Mouse (Mus musculus) intestine, embryonic 16.5 days (tissue): ENCODE data around the gene Gm28305. TPM values are rescaled to one million over a fixed set of nuclear protein-coding genes. Genes with fewer than 3 reads are reported as not detected.

Source experiments
- ATAC-seq: fragments of 200-750 bp; cut with Nextera tagmentation; 2 replicates; pipeline ENCODE4 v1.8.0; 2017; ENCODE audit warnings: moderate TSS enrichment, moderate library complexity
- H3K27ac ChIP-seq: fragments of 300-500 bp; sonication (generic); 2 replicates; pipeline ENCODE4 v1.5.1; 2014; ENCODE audit warnings: mild to moderate bottlenecking, low read length
- H3K27me3 ChIP-seq: fragments of 300-500 bp; sonication (generic); replicated peaks from 2 replicates; pipeline ENCODE4 v1.6.1; 2014; ENCODE audit warnings: low read length, control low read depth, mixed read lengths; ENCODE audit not compliant: control insufficient read depth, insufficient read depth
- H3K36me3 ChIP-seq: fragments of 300-500 bp; sonication (generic); 2 replicates; pipeline ENCODE4 v1.6.1; 2014; ENCODE audit warnings: low read length, control low read depth; ENCODE audit not compliant: control insufficient read depth, insufficient read depth
- H3K4me1 ChIP-seq: fragments of 300-500 bp; sonication (generic); 2 replicates; pipeline ENCODE4 v1.6.1; 2014; ENCODE audit warnings: low read length, control low read depth, mixed read lengths; ENCODE audit not compliant: control insufficient read depth, insufficient read depth
- H3K4me2 ChIP-seq: fragments of 300-500 bp; sonication (generic); 2 replicates; pipeline ENCODE4 v1.6.1; 2014; ENCODE audit warnings: low read depth, low read length, control low read depth
- H3K4me3 ChIP-seq: fragments of 300-500 bp; sonication (generic); 2 replicates; pipeline ENCODE4 v1.5.1; 2014; ENCODE audit warnings: mild to moderate bottlenecking, low read length
- H3K9ac ChIP-seq: fragments of 300-500 bp; sonication (generic); 2 replicates; pipeline ENCODE4 v1.6.1; 2014; ENCODE audit warnings: low read depth, low read length
- H3K9me3 ChIP-seq: fragments of 300-500 bp; sonication (generic); 2 replicates; pipeline ENCODE4 v1.6.1; 2016; ENCODE audit warnings: low read length, control low read depth; ENCODE audit not compliant: control insufficient read depth
- WGBS: fragments of 180-500 bp; shearing (Covaris S2); extraction: QIAGEN DNeasy Blood & Tissue Kit; methylation state at CpG from one replicate; pipeline ENCODE4 v1.1.7; 2014; 5-methylcytosine and 5-hydroxymethylcytosine counted together
- polyA plus RNA-seq: library from polyadenylated mRNA; unstranded; fragments of >200 nt; fragmentation: Nextera tagmentation; extraction: Ambion mirVana; gene quantifications from 2 replicates; pipeline ENCODE4 v1.2.1, GENCODE M21; 2015

The Gm28305 gene
- polyA plus RNA-seq, 1 experiment from 2014 or later: not detected

DNA sequence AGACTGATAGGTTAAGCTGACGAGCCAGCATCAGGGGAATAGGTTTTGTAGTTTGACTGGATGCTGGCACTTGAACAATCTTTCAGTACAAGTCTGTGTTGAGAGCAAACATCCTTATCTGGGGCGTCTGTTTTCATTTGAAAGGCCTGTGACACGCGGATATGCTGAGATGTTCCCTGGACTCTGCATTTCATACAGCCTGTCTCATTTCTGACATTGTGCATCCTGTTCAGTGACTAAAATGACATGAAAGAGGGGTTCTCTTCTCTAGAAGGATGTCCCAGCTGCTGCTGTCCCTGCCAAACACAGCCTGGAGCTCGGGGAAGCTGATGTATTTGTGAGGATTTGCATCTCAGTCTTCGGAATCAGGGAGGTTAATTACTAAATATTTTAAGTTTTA lies 67.0 kb downstream of the Gm28305 start:
- 53% methylated on average over 6 of the region's 6 CpGs for WGBS
- no peak overlapping the region for H3K4me2 ChIP-seq
- H3K27ac ChIP-seq: no peak overlapping the region
- H3K9ac ChIP-seq: no peak overlapping the region
- no peaks in the 10 kb centered on the region for H3K27me3 ChIP-seq
- H3K4me3 ChIP-seq: no peak overlapping the region
- no peak for ATAC-seq
- H3K4me1 ChIP-seq: no peaks in the 10 kb centered on the region
- no peaks in the 10 kb centered on the region for H3K9me3 ChIP-seq
- no peaks in the 10 kb centered on the region for H3K36me3 ChIP-seq

DNA sequence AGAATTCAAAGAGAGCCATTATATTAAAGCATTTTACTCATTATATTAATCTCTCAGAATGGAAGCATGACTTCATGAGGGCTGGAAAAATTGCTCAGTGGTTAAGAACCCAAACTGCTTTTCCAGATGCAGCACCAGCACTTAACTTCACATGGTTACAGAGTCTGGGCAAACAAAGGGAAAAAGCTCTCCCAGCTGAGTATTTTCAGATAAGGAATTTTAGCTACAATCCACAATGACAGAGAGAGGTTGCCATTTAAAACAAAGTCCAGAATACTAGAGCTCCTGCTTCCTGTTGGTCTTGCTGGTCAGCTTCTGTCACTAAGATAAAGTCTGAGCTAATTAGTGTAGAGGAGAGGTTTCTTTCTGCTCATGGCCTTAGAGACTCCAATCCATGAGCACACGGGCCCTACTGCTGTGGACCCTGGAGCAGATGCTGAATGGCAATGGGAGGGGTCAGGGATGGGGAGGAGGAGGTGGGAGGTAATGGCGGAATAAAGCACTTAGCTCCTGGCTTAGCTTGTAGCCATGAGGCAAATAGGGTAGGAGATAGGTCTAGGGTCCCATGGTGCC lies 68.2 kb downstream of the Gm28305 start:
- Histone ChIP-seq H3K4me1 (no peaks in the 10 kb centered on the region), H3K27ac (no peak overlapping the region), H3K36me3 (no peaks in the 10 kb centered on the region), H3K9ac (no peak overlapping the region), H3K27me3 (no peaks in the 10 kb centered on the region), H3K4me3 (no peak overlapping the region), H3K9me3 (no peaks in the 10 kb centered on the region), H3K4me2 (no peak overlapping the region)
- no peak for ATAC-seq
- 60% methylated on average over 2 of the region's 2 CpGs for WGBS

DNA sequence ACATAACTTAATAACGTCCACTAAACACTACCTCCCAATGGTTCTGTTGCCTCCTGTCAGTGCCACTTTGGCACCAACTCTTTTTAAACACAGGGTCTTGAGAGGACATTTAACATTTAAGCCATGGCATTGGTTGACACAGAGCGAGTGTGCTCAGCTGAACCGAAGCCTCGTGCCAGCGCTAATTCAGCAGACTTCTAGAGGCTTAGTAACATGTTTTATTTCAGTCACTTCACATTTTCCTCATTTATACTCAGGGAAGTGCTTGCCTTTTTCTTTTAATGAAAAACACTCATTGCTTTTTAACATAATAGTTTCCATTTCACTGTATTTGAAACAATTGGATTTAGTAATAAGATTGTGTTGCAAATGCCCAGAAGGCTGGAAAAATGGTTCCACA lies 68.7 kb downstream of the Gm28305 start:
- WGBS: 93% methylated on average over 5 of the region's 5 CpGs
- no peaks in the 10 kb centered on the region for H3K36me3 ChIP-seq

DNA sequence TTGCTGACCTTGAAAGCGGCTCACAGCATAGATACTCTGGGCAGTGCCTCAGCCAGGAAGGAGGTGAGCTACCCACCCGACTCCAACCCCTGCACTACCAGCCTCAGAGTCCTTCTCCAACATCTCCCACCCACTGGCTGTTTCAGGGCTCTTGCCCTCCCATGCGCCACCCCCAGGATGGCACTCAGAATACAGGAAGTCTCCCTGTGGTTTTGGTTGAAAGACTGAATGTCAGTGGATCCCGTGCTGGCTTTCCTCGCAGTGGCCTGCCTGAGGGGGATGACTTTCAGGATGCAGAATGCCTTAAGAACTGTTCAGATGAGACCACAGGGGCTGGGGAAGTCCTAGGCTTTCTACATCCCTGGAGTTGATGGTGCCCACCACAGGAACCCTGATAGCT lies 82.6 kb downstream of the Gm28305 start:
- Histone ChIP-seq H3K4me1 (no peaks in the 10 kb centered on the region), H3K4me2 (no peak overlapping the region), H3K36me3 (no peaks in the 10 kb centered on the region), H3K9me3 (no peaks in the 10 kb centered on the region), H3K27ac (no peak overlapping the region), H3K4me3 (no peak overlapping the region), H3K27me3 (no peaks in the 10 kb centered on the region), H3K9ac (no peak overlapping the region)
- 72% methylated on average over 5 of the region's 5 CpGs for WGBS
- ATAC-seq: no peak

More for the DNA sequence above, 68.7 kb downstream of the Gm28305 start:
- Histone ChIP-seq H3K9me3 (no peaks in the 10 kb centered on the region), H3K27me3 (no peaks in the 10 kb centered on the region), H3K4me1 (no peaks in the 10 kb centered on the region), H3K27ac (no peak overlapping the region), H3K4me3 (no peak overlapping the region), H3K9ac (no peak overlapping the region), H3K4me2 (no peak overlapping the region)
- ATAC-seq: no peak

DNA sequence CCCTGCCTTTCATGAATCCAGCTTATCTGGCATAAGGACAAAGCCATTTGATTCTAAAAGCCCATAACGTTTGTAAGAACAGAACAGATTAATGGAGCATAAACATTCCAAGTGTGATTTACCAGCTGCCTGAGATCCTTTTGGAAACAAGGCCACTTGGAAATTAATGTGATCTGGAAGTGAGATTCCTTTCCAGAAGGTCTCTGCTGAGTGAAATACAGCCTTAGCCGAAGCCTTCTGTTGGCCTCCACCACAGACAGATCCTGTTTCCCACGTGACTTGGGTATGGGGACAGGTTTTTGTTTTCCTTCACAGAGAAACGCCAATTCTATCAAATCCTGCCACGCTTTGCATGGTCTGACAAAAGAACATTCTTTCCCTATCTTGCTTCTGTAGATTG lies 83.2 kb downstream of the Gm28305 start:
- Histone ChIP-seq H3K4me1 (no peaks in the 10 kb centered on the region), H3K36me3 (no peaks in the 10 kb centered on the region), H3K27ac (no peak overlapping the region), H3K4me3 (no peak overlapping the region), H3K27me3 (no peaks in the 10 kb centered on the region), H3K9me3 (no peaks in the 10 kb centered on the region), H3K9ac (no peak overlapping the region), H3K4me2 (no peak overlapping the region)
- ATAC-seq: no peak
- WGBS: 32% methylated on average over 5 of the region's 5 CpGs

Other genes with a start within 250 kb of the Gm28305 start
- 2.3 and 2.5 TPM in 2 replicates for gene Nphp3, start 38.1 kb upstream of the Gm28305 start, polyA plus RNA-seq
- 39.1 and 40.6 TPM in 2 replicates for gene Uba5, start 22.5 kb downstream of the Gm28305 start, polyA plus RNA-seq
- 44.8 and 54.9 TPM in 2 replicates for gene Acad11, start 22.7 kb downstream of the Gm28305 start, polyA plus RNA-seq
- gene Ackr4, start 86.3 kb downstream of the Gm28305 start, polyA plus RNA-seq: 5.0 and 5.1 TPM in 2 replicates
- 21.5 and 24.2 TPM in 2 replicates for gene Dnajc13, start 222.3 kb downstream of the Gm28305 start, polyA plus RNA-seq